Mouse (Mus musculus) thymus, postnatal 36 days (tissue): Measurements from ENCODE around the gene Sdk2.

Source experiments
- DNase-seq, 2 experiments: peaks; one replicate each; pipeline ENCODE4 v3.0.0; 2022; ENCODE audit warnings: mixed read lengths in 2 of 2

The Sdk2 gene

GRCm38 (mm10) chr11:113731945-113732612 lies 334.8 kb downstream of the Sdk2 start:
- DNase-seq = no peak

GRCm38 (mm10) chr11:113730879-113731278 lies 336.0 kb downstream of the Sdk2 start:
- DNase-seq = no peak

GRCm38 (mm10) chr11:113729917-113730316 lies 336.9 kb downstream of the Sdk2 start:
- no peak for DNase-seq

- no peak for DNase-seq
These were observed 337.6 kb downstream of the Sdk2 start for GRCm38 (mm10) chr11:113729239-113729638.

- no peak for DNase-seq
These were observed 338.9 kb downstream of the Sdk2 start for GRCm38 (mm10) chr11:113727992-113728391.

GRCm38 (mm10) chr11:113726994-113727888 lies 339.6 kb downstream of the Sdk2 start:
- no peak for DNase-seq
